Mouse (Mus musculus): ENCODE results near the gene Nop9. TPM values are rescaled to one million over a fixed set of nuclear protein-coding genes. Genes with fewer than 3 reads are reported as not detected.

Gene Nop9
- polyA plus RNA-seq, 2 experiments = 23.5 to 37.6 TPM

DNA sequence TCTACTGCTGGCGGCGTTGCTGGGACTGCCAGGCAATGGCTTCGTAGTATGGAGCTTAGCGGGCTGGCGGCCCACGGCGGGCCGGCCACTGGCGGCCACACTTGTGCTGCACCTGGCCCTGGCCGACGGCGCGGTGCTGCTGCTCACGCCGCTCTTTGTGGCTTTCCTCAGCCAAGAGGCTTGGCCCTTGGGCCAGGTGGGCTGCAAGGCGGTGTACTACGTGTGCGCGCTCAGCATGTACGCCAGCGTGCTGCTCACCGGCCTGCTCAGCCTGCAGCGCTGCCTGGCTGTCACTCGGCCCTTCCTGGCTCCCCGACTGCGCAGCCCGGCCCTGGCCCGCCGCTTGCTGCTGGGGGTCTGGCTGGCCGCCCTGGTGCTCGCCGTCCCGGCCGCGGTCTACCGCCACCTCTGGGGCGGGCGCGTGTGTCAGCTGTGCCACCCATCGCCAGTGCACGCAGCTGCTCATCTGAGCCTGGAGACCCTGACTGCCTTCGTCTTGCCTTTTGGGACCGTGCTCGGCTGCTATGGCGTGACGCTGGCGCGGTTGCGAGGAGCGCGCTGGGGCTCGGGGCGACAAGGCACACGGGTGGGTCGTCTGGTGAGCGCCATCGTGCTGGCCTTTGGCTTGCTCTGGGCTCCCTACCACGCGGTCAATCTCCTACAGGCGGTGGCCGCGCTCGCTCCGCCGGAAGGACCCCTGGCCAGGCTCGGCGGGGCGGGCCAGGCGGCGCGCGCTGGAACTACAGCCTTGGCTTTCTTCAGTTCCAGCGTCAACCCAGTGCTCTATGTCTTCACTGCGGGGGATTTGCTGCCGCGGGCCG is 16.7 kb downstream of the Nop9 start:
- DNase-seq (ENCODE audit: low spot score) (peak; percentile 62), ATAC-seq (ENCODE audit: low FRiP score, low read depth) (peak; percentile 82)
- H3K4me2 ChIP-seq (replicated peaks; ENCODE audit: low read depth, low read length, severe bottlenecking) = peak overlapping the region; percentile 98
- H3K4me1 ChIP-seq (ENCODE audit: control insufficient read depth, insufficient read depth, low read length) = peaks cover 13% of the 10 kb centered on the region
- H3K4me3 ChIP-seq (replicated peaks; ENCODE audit: low read length) = peak overlapping the region; percentile 55
- peak overlapping the region; percentile 77 for H3K9ac ChIP-seq (ENCODE audit: low read depth, low read length, severe bottlenecking)
- no peak for TF ChIP-seq POLR2A (IDR thresholded peaks at IDR 0.05; ENCODE audit: borderline replicate concordance, extremely low read depth, insufficient read depth, insufficient read length)
- WGBS = under 1% methylated on average over 56 of the region's 77 CpGs
- no peaks in the 10 kb centered on the region for H3K9me3 ChIP-seq (ENCODE audit: control insufficient read depth, low read length)
- H3K36me3 ChIP-seq (ENCODE audit: control insufficient read depth, insufficient read depth, low read length) = no peaks in the 10 kb centered on the region
- peaks cover 11% of the 10 kb centered on the region for H3K27me3 ChIP-seq (ENCODE audit: control insufficient read depth, insufficient read depth, low read length)
- H3K27ac ChIP-seq (replicated peaks; ENCODE audit: low read depth, low read length) = peak overlapping the region; percentile 53

DNA sequence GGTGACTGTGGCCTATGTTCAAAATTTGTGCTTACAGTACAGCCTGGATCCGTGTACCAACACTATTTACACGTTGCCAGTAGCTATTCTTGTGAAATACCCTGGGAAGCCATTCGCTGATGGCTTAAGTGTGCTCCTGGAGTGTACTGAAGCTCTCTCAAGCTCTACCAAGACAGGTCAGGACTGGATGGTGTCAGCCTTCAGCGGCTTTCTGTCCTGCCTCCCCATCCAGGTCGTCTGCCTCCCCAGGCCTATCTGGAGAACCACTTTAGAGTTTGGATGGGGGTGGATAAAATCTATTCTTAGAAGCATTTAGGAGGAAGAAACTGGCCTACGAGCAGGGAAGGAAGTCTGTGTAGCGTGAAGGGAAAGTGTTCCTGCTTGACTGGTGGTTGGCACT is 17.7 kb downstream of the Nop9 start:
- DNase-seq (ENCODE audit: low spot score) (no peak), ATAC-seq (ENCODE audit: low FRiP score, low read depth) (no peak)
- Histone ChIP-seq H3K4me1 (ENCODE audit: control insufficient read depth, insufficient read depth, low read length) (peaks cover 13% of the 10 kb centered on the region), H3K9me3 (ENCODE audit: control insufficient read depth, low read length) (no peaks in the 10 kb centered on the region), H3K9ac (ENCODE audit: low read depth, low read length, severe bottlenecking) (no peak overlapping the region), H3K27ac (replicated peaks; ENCODE audit: low read depth, low read length) (no peak overlapping the region), H3K27me3 (ENCODE audit: control insufficient read depth, insufficient read depth, low read length) (peaks cover 17% of the 10 kb centered on the region), H3K36me3 (ENCODE audit: control insufficient read depth, insufficient read depth, low read length) (no peaks in the 10 kb centered on the region), H3K4me3 (replicated peaks; ENCODE audit: low read length) (peak overlapping the region; percentile 55; the same call in 1 of the 2 replicates), H3K4me2 (replicated peaks; ENCODE audit: low read depth, low read length, severe bottlenecking) (peak overlapping the region; percentile 98; the same call in 1 of the 2 replicates)
- no peak for TF ChIP-seq POLR2A (IDR thresholded peaks at IDR 0.05; ENCODE audit: borderline replicate concordance, extremely low read depth, insufficient read depth, insufficient read length)
- WGBS = 66% methylated on average over 7 of the region's 7 CpGs

DNA sequence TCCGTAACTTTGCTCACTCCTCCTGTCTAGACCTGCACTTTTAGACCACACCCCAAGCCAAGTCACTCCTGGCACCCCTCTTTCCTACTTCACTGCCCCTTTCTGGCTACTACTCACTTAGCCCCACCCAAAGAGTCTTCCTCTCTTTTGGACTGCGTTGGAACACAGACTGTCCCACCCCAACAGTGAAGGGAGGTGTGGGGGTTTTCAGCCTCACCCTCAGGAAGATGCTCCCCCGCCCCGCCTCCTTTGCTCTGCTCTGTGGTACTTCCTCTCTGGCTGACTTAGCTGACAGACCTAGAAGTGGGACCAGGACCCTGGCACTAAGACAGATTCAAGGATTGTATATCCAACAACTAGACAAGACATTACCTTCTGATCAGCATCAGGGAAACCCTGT is 20.2 kb downstream of the Nop9 start, which contains the start of gene Ltb4r1:
Ltb4r1 (plus strand) TSS at position 267 of the 400 bp plus-strand sequence.
- WGBS = 77% methylated on average over 4 of the region's 4 CpGs
- DNase-seq (ENCODE audit: low spot score) (no peak), ATAC-seq (ENCODE audit: low FRiP score, low read depth) (no peak)
- Histone ChIP-seq H3K9ac (ENCODE audit: low read depth, low read length, severe bottlenecking) (no peak within 1 kb of the TSS), H3K27me3 (ENCODE audit: control insufficient read depth, insufficient read depth, low read length) (peaks cover 20% of the 10 kb centered on the region), H3K4me2 (replicated peaks; ENCODE audit: low read depth, low read length, severe bottlenecking) (no peak within 1 kb of the TSS), H3K27ac (replicated peaks; ENCODE audit: low read depth, low read length) (no peak within 1 kb of the TSS), H3K36me3 (ENCODE audit: control insufficient read depth, insufficient read depth, low read length) (no peaks in the 10 kb centered on the region), H3K4me3 (replicated peaks; ENCODE audit: low read length) (no peak within 1 kb of the TSS), H3K9me3 (ENCODE audit: control insufficient read depth, low read length) (no peaks in the 10 kb centered on the region), H3K4me1 (ENCODE audit: control insufficient read depth, insufficient read depth, low read length) (peaks cover 13% of the 10 kb centered on the region)
- no peak for TF ChIP-seq POLR2A (IDR thresholded peaks at IDR 0.05; ENCODE audit: borderline replicate concordance, extremely low read depth, insufficient read depth, insufficient read length)

DNA sequence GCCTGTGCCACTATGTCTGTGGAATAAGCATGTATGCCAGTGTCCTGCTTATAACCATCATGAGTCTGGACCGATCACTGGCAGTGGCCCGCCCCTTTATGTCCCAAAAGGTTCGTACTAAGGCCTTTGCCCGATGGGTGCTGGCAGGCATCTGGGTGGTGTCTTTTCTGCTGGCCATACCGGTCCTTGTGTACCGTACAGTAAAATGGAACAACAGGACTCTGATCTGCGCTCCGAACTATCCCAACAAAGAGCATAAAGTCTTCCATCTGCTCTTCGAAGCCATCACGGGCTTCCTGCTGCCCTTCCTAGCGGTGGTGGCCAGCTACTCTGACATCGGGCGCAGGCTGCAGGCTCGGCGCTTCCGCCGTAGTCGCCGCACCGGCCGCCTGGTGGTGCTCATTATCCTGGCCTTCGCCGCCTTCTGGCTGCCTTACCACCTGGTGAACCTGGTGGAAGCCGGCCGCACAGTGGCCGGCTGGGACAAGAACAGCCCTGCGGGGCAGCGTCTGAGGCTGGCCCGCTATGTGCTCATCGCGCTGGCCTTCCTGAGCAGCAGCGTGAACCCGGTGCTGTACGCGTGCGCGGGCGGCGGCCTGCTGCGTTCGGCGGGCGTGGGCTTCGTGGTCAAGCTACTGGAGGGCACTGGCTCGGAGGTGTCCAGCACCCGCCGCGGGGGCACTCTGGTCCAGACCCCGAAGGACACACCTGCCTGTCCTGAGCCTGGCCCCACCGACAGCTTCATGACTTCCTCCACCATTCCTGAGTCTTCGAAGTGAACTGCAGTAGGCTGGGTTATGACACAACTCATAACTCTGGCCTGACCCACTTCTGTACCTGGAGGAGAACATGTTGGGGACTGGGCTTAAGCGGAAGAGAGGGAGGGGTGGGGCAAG is 22.3 kb downstream of the Nop9 start:
- Histone ChIP-seq H3K27ac (replicated peaks; ENCODE audit: low read depth, low read length) (no peak overlapping the region), H3K4me1 (ENCODE audit: control insufficient read depth, insufficient read depth, low read length) (peaks cover 5% of the 10 kb centered on the region), H3K4me3 (replicated peaks; ENCODE audit: low read length) (peak overlapping the region; percentile 37), H3K27me3 (ENCODE audit: control insufficient read depth, insufficient read depth, low read length) (peaks cover 12% of the 10 kb centered on the region), H3K9me3 (ENCODE audit: control insufficient read depth, low read length) (no peaks in the 10 kb centered on the region), H3K36me3 (ENCODE audit: control insufficient read depth, insufficient read depth, low read length) (peaks cover 4% of the 10 kb centered on the region; the same call in 1 of the 2 replicates), H3K9ac (ENCODE audit: low read depth, low read length, severe bottlenecking) (peak overlapping the region; percentile 52), H3K4me2 (replicated peaks; ENCODE audit: low read depth, low read length, severe bottlenecking) (peak overlapping the region; percentile 74)
- ATAC-seq (ENCODE audit: low FRiP score, low read depth) = peak; percentile 54; the same call in 1 of the 2 replicates
- TF ChIP-seq POLR2A (IDR thresholded peaks at IDR 0.05; ENCODE audit: borderline replicate concordance, extremely low read depth, insufficient read depth, insufficient read length) = no peak
- peak; percentile 34 for DNase-seq (ENCODE audit: low spot score)
- 13% methylated on average over 46 of the region's 52 CpGs for WGBS

DNA sequence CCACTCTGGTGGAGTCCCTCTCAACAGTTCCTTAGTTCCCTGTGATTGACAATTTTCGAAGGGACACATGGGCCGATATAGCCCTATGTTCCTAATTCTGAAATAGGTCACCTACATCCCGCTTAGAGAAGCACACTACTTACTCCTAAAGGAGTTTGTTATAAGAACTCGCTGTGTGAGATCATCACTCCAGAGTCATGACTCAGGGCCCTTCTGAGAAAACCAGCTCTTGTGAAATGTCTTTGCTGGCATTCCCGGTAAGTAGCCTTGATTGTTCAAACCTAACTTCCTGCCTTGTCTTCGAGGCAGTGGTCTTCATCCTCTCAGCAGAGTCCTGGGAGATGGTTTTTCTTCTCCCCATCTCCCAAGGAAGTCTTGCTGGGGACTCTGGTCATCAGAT is 23.1 kb downstream of the Nop9 start:
- TF ChIP-seq POLR2A (IDR thresholded peaks at IDR 0.05; ENCODE audit: borderline replicate concordance, extremely low read depth, insufficient read depth, insufficient read length) = no peak
- peaks cover 12% of the 10 kb centered on the region for H3K27me3 ChIP-seq (ENCODE audit: control insufficient read depth, insufficient read depth, low read length)
- 86% methylated on average over 6 of the region's 6 CpGs for WGBS
- ATAC-seq (ENCODE audit: low FRiP score, low read depth) (no peak), DNase-seq (ENCODE audit: low spot score) (no peak)
- H3K4me3 ChIP-seq (replicated peaks; ENCODE audit: low read length) = no peak overlapping the region
- H3K4me1 ChIP-seq (ENCODE audit: control insufficient read depth, insufficient read depth, low read length) = no peaks in the 10 kb centered on the region; the same call in 1 of the 2 replicates
- H3K27ac ChIP-seq (replicated peaks; ENCODE audit: low read depth, low read length) = no peak overlapping the region
- H3K4me2 ChIP-seq (replicated peaks; ENCODE audit: low read depth, low read length, severe bottlenecking) = no peak overlapping the region
- no peak overlapping the region for H3K9ac ChIP-seq (ENCODE audit: low read depth, low read length, severe bottlenecking)
- H3K9me3 ChIP-seq (ENCODE audit: control insufficient read depth, low read length) = no peaks in the 10 kb centered on the region
- peaks cover 4% of the 10 kb centered on the region; the same call in 1 of the 2 replicates for H3K36me3 ChIP-seq (ENCODE audit: control insufficient read depth, insufficient read depth, low read length)

Measured in limb, embryonic 14.5 days (tissue).